Mouse (Mus musculus): Measurements from ENCODE around the gene Cpn1. TPM values are rescaled to one million over a fixed set of nuclear protein-coding genes. Genes with fewer than 3 reads are reported as not detected.

The Cpn1 gene
- total and polyA plus RNA-seq, 2 experiments from 2014 or later, result 0.12 TPM; not detected in 1

DNA sequence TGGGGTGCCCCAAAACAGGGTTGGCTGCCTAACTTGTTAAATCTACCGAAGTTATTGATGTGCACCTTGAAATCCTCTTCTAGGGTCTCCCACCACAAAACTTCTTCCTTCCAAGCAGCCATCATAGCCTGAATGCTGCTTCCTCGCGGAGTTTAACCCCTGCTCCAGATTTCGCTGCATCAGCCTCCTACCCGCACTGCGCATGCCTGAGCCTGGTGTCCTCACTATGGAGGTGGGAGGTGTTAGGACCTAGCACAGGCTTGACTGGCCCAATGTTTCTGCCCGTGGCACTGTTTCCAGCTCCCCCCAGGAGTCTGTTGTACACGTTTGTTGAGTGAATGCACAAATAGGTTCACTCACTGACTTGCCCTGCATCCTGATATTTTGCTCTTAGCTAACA is 4.0 kb upstream of the Cpn1 start:
- Histone ChIP-seq H3K9ac (replicated peaks; ENCODE audit: low read depth, low read length) (no peak overlapping the region), H3K4me3 (ENCODE audit: low read depth, low read length) (no peak overlapping the region), H3K27me3 (ENCODE audit: control insufficient read depth, insufficient read depth, low read length) (no peaks in the 10 kb centered on the region; the same call in 1 of the 2 replicates), H3K4me2 (ENCODE audit: low read depth, low read length) (no peak overlapping the region), H3K27ac (ENCODE audit: low read depth) (no peak overlapping the region), H3K4me1 (ENCODE audit: control insufficient read depth, insufficient read depth) (0 out of 2 replicates have a peak, but pooled peaks cover 1% of the 10 kb centered on the region), H3K9me3 (replicated peaks; ENCODE audit: control insufficient read depth, low read length) (no peaks in the 10 kb centered on the region), H3K36me3 (replicated peaks; ENCODE audit: control insufficient read depth, insufficient read depth, low read length) (no peaks in the 10 kb centered on the region)
- ATAC-seq (ENCODE audit: insufficient read depth, low read depth), result no peak
- 75% methylated on average over 8 of the region's 8 CpGs for WGBS
- no peak for TF ChIP-seq EP300 (IDR thresholded peaks at IDR 0.05; ENCODE audit: low read depth)
- no peak for TF ChIP-seq CTCF (IDR thresholded peaks at IDR 0.05; ENCODE audit: low read depth)
- no peak for DNase-seq (ENCODE audit: low spot score)

DNA sequence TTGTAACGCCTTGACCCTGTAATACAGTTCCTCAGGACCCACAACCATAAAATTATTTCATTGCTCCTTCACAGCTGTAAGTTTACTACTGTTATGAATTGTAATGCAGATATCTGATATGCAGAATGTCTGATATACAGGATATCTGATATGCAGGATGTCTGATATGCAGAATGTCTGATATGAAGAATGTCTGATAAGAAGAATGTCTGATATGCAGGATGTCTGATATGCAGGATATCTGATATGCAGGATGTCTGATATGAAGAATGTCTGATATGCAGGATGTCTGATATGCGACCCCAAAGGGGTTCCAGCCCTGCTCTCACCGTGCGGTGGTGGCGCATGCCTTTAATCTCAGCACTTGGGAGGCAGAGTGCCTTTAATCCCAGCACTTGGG is 4.4 kb downstream of the Cpn1 start:
- TF ChIP-seq CTCF (IDR thresholded peaks at IDR 0.05; ENCODE audit: low read depth) (no peak), EP300 (IDR thresholded peaks at IDR 0.05; ENCODE audit: low read depth) (no peak)
- ATAC-seq (ENCODE audit: insufficient read depth, low read depth), result no peak
- H3K4me3 ChIP-seq (ENCODE audit: low read depth, low read length), result no peak overlapping the region

DNA sequence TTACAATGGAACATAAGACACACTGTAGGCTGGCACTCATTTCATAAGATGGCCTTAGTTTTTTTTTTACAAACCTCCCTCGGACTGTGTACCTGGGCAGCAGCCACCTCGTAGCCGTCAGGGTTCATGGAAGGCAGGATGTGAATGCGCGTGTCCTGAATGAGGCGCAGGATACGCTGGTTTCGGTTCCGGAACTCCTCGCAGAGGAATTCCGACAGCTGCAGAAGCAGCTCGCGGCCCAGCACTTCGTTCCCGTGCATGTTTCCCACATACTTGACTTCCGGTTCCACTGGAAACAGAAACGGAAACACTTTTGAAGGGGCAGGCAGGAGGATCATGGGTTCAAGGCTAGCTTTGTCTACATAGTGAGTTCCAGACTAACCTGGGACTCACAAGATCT is 5.6 kb downstream of the Cpn1 start:
- no peaks in the 10 kb centered on the region for H3K9me3 ChIP-seq (replicated peaks; ENCODE audit: control insufficient read depth, low read length)
- TF ChIP-seq CTCF (IDR thresholded peaks at IDR 0.05; ENCODE audit: low read depth), result no peak
- TF ChIP-seq EP300 (IDR thresholded peaks at IDR 0.05; ENCODE audit: low read depth), result no peak
- no peak overlapping the region for H3K4me3 ChIP-seq (ENCODE audit: low read depth, low read length)
- H3K27me3 ChIP-seq (ENCODE audit: control insufficient read depth, insufficient read depth, low read length), result 0 out of 2 replicates have a peak, but pooled peaks cover 3% of the 10 kb centered on the region
- H3K36me3 ChIP-seq (replicated peaks; ENCODE audit: control insufficient read depth, insufficient read depth, low read length), result no peaks in the 10 kb centered on the region
- WGBS, result 83% methylated on average over 17 of the region's 17 CpGs
- ATAC-seq (ENCODE audit: insufficient read depth, low read depth) (no peak), DNase-seq (ENCODE audit: low spot score) (no peak)
- no peak overlapping the region for H3K4me2 ChIP-seq (ENCODE audit: low read depth, low read length)
- H3K27ac ChIP-seq (ENCODE audit: low read depth), result no peak overlapping the region
- no peak overlapping the region for H3K9ac ChIP-seq (replicated peaks; ENCODE audit: low read depth, low read length)
- H3K4me1 ChIP-seq (ENCODE audit: control insufficient read depth, insufficient read depth), result no peaks in the 10 kb centered on the region

More for the DNA sequence above, 4.4 kb downstream of the Cpn1 start:
- no peaks in the 10 kb centered on the region for H3K4me1 ChIP-seq (ENCODE audit: control insufficient read depth, insufficient read depth)
- DNase-seq (ENCODE audit: low spot score), result no peak
- no peaks in the 10 kb centered on the region for H3K36me3 ChIP-seq (replicated peaks; ENCODE audit: control insufficient read depth, insufficient read depth, low read length)
- no peak overlapping the region for H3K4me2 ChIP-seq (ENCODE audit: low read depth, low read length)
- H3K27ac ChIP-seq (ENCODE audit: low read depth), result no peak overlapping the region
- H3K9me3 ChIP-seq (replicated peaks; ENCODE audit: control insufficient read depth, low read length), result no peaks in the 10 kb centered on the region
- WGBS, result 67% methylated on average over 5 of the region's 5 CpGs
- H3K9ac ChIP-seq (replicated peaks; ENCODE audit: low read depth, low read length), result no peak overlapping the region
- peaks cover 3% of the 10 kb centered on the region; the same call in 1 of the 2 replicates for H3K27me3 ChIP-seq (ENCODE audit: control insufficient read depth, insufficient read depth, low read length)

DNA sequence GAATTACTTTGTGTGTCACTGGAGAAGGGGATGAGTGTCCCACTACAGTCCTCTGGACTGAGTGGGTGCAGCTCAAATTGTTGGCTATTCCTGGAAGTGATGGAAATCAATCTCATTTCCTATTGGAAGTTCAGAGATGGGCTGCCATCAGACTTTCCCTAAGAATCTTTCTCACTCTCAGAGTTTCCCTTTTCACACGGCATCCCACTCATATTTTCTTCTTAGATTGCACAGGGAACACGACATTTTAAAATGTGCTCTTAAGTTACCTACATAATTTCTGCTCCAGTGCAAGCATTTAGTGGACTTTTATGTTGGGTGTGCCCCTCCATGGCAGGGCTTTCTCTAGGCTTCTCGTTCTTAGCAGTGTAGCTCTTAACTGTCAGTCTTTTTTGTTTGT is 8.6 kb downstream of the Cpn1 start:
- ATAC-seq (ENCODE audit: insufficient read depth, low read depth) (no peak), DNase-seq (ENCODE audit: low spot score) (no peak)
- Histone ChIP-seq H3K4me1 (ENCODE audit: control insufficient read depth, insufficient read depth) (no peaks in the 10 kb centered on the region), H3K9ac (replicated peaks; ENCODE audit: low read depth, low read length) (no peak overlapping the region), H3K36me3 (replicated peaks; ENCODE audit: control insufficient read depth, insufficient read depth, low read length) (no peaks in the 10 kb centered on the region), H3K9me3 (replicated peaks; ENCODE audit: control insufficient read depth, low read length) (no peaks in the 10 kb centered on the region), H3K4me3 (ENCODE audit: low read depth, low read length) (no peak overlapping the region), H3K27me3 (ENCODE audit: control insufficient read depth, insufficient read depth, low read length) (no peaks in the 10 kb centered on the region), H3K27ac (ENCODE audit: low read depth) (no peak overlapping the region), H3K4me2 (ENCODE audit: low read depth, low read length) (no peak overlapping the region)
- TF ChIP-seq CTCF (IDR thresholded peaks at IDR 0.05; ENCODE audit: low read depth) (no peak), EP300 (IDR thresholded peaks at IDR 0.05; ENCODE audit: low read depth) (no peak)
- 79% methylated on average over 3 of the region's 3 CpGs for WGBS

DNA sequence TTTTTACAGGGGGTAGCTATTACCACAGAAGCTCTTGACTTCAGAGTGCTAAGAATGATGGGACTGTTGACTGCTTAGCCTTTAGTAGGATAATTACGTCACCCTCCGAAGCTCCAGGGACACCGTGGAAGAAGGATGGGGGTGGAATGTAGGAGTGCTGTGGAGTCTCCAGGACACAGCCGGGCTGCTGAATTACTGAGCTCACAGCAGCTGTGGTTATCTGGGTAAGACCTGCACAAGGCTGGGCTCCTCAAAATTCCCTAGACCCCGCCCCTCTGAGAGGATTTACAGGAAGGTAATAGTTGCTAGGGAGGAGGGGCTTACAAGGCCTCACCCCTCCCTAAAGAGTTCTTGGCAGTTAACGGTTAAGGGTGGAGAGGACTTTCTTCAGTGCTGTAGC is 9.7 kb downstream of the Cpn1 start:
- TF ChIP-seq CTCF (IDR thresholded peaks at IDR 0.05; ENCODE audit: low read depth), result no peak
- TF ChIP-seq EP300 (IDR thresholded peaks at IDR 0.05; ENCODE audit: low read depth), result no peak
- 27% methylated on average over 6 of the region's 6 CpGs for WGBS
- Histone ChIP-seq H3K9me3 (replicated peaks; ENCODE audit: control insufficient read depth, low read length) (no peaks in the 10 kb centered on the region), H3K9ac (replicated peaks; ENCODE audit: low read depth, low read length) (no peak overlapping the region), H3K27ac (ENCODE audit: low read depth) (no peak overlapping the region), H3K27me3 (ENCODE audit: control insufficient read depth, insufficient read depth, low read length) (no peaks in the 10 kb centered on the region), H3K4me3 (ENCODE audit: low read depth, low read length) (no peak overlapping the region), H3K36me3 (replicated peaks; ENCODE audit: control insufficient read depth, insufficient read depth, low read length) (no peaks in the 10 kb centered on the region), H3K4me2 (ENCODE audit: low read depth, low read length) (no peak overlapping the region), H3K4me1 (ENCODE audit: control insufficient read depth, insufficient read depth) (no peaks in the 10 kb centered on the region)
- DNase-seq (ENCODE audit: low spot score) (peak; percentile 38), ATAC-seq (ENCODE audit: insufficient read depth, low read depth) (peak; percentile 47; the same call in 1 of the 2 replicates)

DNA sequence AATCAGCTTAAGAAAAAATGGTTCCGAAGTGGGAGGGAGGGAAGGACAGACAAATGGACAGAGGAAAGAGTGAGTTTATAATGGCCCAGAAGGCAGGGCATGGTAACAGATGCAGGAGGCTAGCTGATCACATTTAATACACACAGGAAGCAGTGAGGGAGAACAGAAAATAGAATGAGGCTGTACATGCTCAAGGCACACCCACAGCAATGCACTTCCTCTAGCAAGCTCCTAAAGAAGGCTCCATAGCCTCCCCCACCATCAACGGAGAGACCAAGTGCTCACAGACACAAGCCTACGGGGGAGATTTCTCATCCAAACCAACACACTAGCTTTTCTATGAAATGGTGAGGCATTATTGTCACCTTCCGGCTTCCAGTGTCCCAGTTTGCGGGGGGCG is 12.1 kb downstream of the Cpn1 start:
- TF ChIP-seq CTCF (IDR thresholded peaks at IDR 0.05; ENCODE audit: low read depth) (no peak), EP300 (IDR thresholded peaks at IDR 0.05; ENCODE audit: low read depth) (no peak)
- no peak for ATAC-seq (ENCODE audit: insufficient read depth, low read depth)
- Histone ChIP-seq H3K4me1 (ENCODE audit: control insufficient read depth, insufficient read depth) (no peaks in the 10 kb centered on the region), H3K4me2 (ENCODE audit: low read depth, low read length) (no peak overlapping the region), H3K9me3 (replicated peaks; ENCODE audit: control insufficient read depth, low read length) (no peaks in the 10 kb centered on the region), H3K27ac (ENCODE audit: low read depth) (no peak overlapping the region), H3K27me3 (ENCODE audit: control insufficient read depth, insufficient read depth, low read length) (no peaks in the 10 kb centered on the region), H3K4me3 (ENCODE audit: low read depth, low read length) (no peak overlapping the region), H3K9ac (replicated peaks; ENCODE audit: low read depth, low read length) (no peak overlapping the region), H3K36me3 (replicated peaks; ENCODE audit: control insufficient read depth, insufficient read depth, low read length) (no peaks in the 10 kb centered on the region)
- 92% methylated on average over 6 of the region's 6 CpGs for WGBS
- DNase-seq (ENCODE audit: low spot score), result no peak

All from heart, postnatal 0 days (tissue).